9 mouse cellular contexts compared by ENCODE assay signal in genomic region chr9:67802241-67802640, GRCm38 (mm10). TPM values are rescaled to one million over a fixed set of nuclear protein-coding genes. Genes with fewer than 3 reads are reported as not detected.
DNase-seq lines count a peak whose midpoint lies in the region; ATAC-seq lines count a peak whose summit lies in the region.
"Had no signal": no experiment of that assay in that cellular context is flagged by ENCODE, and none has a peak within 500 bp of the region (broad histone marks: within the 10 kb centered on the region; RNA-seq: fewer than 3 reads in every experiment).

No protein-coding gene starts in this region.

- 40% methylated on average over 6 of the region's 6 CpGs for WGBS in heart, embryonic 11.5 days (ENCODE audit: insufficient replicate concordance)

- H3K4me3 ChIP-seq in heart, embryonic 11.5 days (ENCODE audit: low read depth, low read length): no peak overlapping the region

- H3K4me1 ChIP-seq in heart, embryonic 11.5 days (ENCODE audit: control insufficient read depth, insufficient read depth, low read length): peaks cover 30% of the 10 kb centered on the region

- no peak overlapping the region for H3K27ac ChIP-seq in heart, embryonic 11.5 days (ENCODE audit: low read depth, low read length)

- no peak overlapping the region for H3K4me2 ChIP-seq in heart, embryonic 11.5 days

- H3K9me3 ChIP-seq in heart, embryonic 11.5 days (replicated peaks; ENCODE audit: control insufficient read depth, low read length): no peaks in the 10 kb centered on the region

- H3K9ac ChIP-seq in heart, embryonic 11.5 days (ENCODE audit: low read depth, low read length): no peak overlapping the region

- H3K27me3 ChIP-seq in heart, embryonic 11.5 days (ENCODE audit: control insufficient read depth, insufficient read depth, low read length): no peaks in the 10 kb centered on the region

- no peak for ATAC-seq in heart, embryonic 11.5 days (replicated peaks; ENCODE audit: insufficient number of reproducible peaks, low FRiP score, low TSS enrichment)
- 0 out of 2 replicates have a peak, but pooled peaks have one; percentile 49 for ATAC-seq in megakaryocyte, adult 5-6 weeks (ENCODE audit: poor library complexity, severe bottlenecking)

- H3K36me3 ChIP-seq in heart, embryonic 11.5 days (ENCODE audit: control insufficient read depth, insufficient read depth, low read length): no peaks in the 10 kb centered on the region

- peak; percentile 14 to 79 for DNase-seq in heart, adult 18-20 months
- DNase-seq in urinary bladder, postnatal 25 days (ENCODE audit: low spot score): peak; percentile 52
- no peak for DNase-seq in urinary bladder, postnatal 10 days (ENCODE audit: low spot score)
- DNase-seq in cerebellum, adult 9-11 months: peak; percentile 43
- peak; percentile 68 for DNase-seq in kidney, adult 9 months
- DNase-seq in thymus, postnatal 0 days (ENCODE audit: low spot score): peak; percentile 58

RNA-seq across cellular contexts. Expression of gene C2cd4a, which starts 29.9 kb away (rescaled TPM):
- not detected for total RNA-seq in heart, adult 18-20 months (2021)
- polyA plus RNA-seq in heart, embryonic 11.5 days (2014; fragmentation: Nextera tagmentation; extraction: Ambion mirVana): 0.21 and 0.56 TPM in 2 replicates
- total RNA-seq in megakaryocyte, adult 5-6 weeks (2015): not detected in 2 replicates
- not detected in 2 replicates for total RNA-seq in megakaryocyte, adult 5-6 weeks (2017)
- polyA plus RNA-seq in thymus, postnatal 0 days (2015; fragmentation: Nextera tagmentation; extraction: Ambion mirVana): 0.09 TPM in 1 of 2 replicates, not detected in the other
- total RNA-seq: left cerebral cortex, postnatal 25 days had no signal

RNA-seq across cellular contexts. Expression of gene Vps13c, which starts 38.0 kb away (rescaled TPM):
- total RNA-seq in heart, adult 18-20 months (2021): 10 to 100 TPM; 48.4 to 50.0 TPM
- polyA plus RNA-seq in heart, embryonic 11.5 days (2014; fragmentation: Nextera tagmentation; extraction: Ambion mirVana): 5.4 and 9.8 TPM in 2 replicates
- 48.4 and 52.5 TPM in 2 replicates for total RNA-seq in megakaryocyte, adult 5-6 weeks (2015)
- 69.1 and 73.0 TPM in 2 replicates for total RNA-seq in megakaryocyte, adult 5-6 weeks (2017)
- polyA plus RNA-seq in thymus, postnatal 0 days (2015; fragmentation: Nextera tagmentation; extraction: Ambion mirVana): 8.0 and 9.9 TPM in 2 replicates

RNA-seq across cellular contexts. Expression of gene C2cd4b, which starts 43.0 kb away (rescaled TPM):
- total RNA-seq in heart, adult 18-20 months (2021): under 1 TPM; 0.52 to 0.72 TPM
- 2.0 and 2.6 TPM in 2 replicates for polyA plus RNA-seq in heart, embryonic 11.5 days (2014; fragmentation: Nextera tagmentation; extraction: Ambion mirVana)
- total RNA-seq in megakaryocyte, adult 5-6 weeks (2015): not detected in 2 replicates
- total RNA-seq in megakaryocyte, adult 5-6 weeks (2017): not detected in 2 replicates
- 0.09 and 0.47 TPM in 2 replicates for polyA plus RNA-seq in thymus, postnatal 0 days (2015; fragmentation: Nextera tagmentation; extraction: Ambion mirVana)
